Comparison of ENCODE assay signal across 1 mouse cellular context in the genomic region with DNA sequence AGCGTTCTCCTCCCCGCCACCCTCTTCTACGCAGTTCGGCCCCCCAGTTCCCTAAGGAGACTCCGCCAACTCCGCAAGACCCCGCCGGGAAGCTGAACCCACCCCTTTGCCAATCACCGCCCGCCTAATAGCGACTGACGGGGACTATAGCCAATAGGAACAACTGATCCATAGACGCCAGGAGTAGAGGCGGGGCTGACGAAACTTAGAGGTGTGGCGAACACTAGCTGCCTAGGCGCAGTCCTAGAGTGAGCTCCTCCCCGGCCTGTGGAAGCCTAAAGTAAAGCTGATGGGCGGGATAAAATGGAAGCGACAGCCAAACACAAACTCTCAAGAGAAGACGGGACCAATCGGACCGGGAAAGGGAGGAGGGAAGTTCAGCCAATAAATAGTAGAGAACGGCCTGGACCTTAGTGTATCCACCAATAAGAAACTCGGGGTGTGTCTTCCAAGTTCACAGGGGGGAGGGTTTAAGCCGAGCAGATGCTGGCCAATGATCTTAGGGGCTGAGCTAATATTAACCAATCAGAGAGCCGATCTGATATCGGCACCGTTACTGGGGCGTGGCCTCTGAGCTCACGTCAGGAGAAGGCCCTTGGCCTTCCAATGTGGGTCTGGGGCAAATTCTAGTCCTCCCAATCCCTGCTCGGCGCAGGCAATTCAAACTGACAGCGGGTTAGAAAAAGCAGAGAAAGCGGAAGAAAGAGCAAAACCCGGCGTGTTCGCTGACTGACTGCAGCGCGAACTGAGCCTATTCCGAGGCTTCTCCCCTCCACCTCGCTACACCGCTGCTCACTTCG.
TF ChIP-seq lines count a peak whose summit lies in the region.

Gene Srgap2 (minus strand): TSS at position 72 of the 800 bp plus-strand sequence.
Gene Fam72a (plus strand): TSS at position 623 of the 800 bp plus-strand sequence.

TF ChIP-seq in MEL, 35 proteins besides CTCF, POLR2A, EP300 and RAD21 (continued from another document):
- no peak for TF ChIP-seq JUND (IDR thresholded peaks at IDR 0.05; ENCODE audit: low read depth, low read length)
- no peak for TF ChIP-seq RCOR1 (IDR thresholded peaks at IDR 0.05; ENCODE audit: low read depth, low read length)
- TF ChIP-seq ELF1 (IDR thresholded peaks at IDR 0.05; ENCODE audit: low read depth, low read length), result peak; percentile 83
- TF ChIP-seq USF1 (IDR thresholded peaks at IDR 0.05; ENCODE audit: low read depth, low read length), result no peak
- peak; percentile 87 for TF ChIP-seq CHD2 (IDR thresholded peaks at IDR 0.05; ENCODE audit: low read length)
- TF ChIP-seq TAL1 (IDR thresholded peaks at IDR 0.05; ENCODE audit: low read length), result no peak
- TF ChIP-seq TCF12 (IDR thresholded peaks at IDR 0.05; ENCODE audit: low read depth, low read length), result peak; percentile 69
- TF ChIP-seq ETS1 (IDR thresholded peaks at IDR 0.05; ENCODE audit: low read depth, low read length), result peak; percentile 34; the same call in 1 of the 2 replicates
- peak; percentile 64; the same call in 1 of the 2 replicates for TF ChIP-seq POLR2AphosphoS5 (IDR thresholded peaks at IDR 0.05; ENCODE audit: borderline replicate concordance, low read depth, low read length)
- peak; percentile 69 for TF ChIP-seq HCFC1 (IDR thresholded peaks at IDR 0.05; ENCODE audit: low read depth, low read length)
- 0 out of 2 replicates have a peak, but pooled peaks have one; percentile 72 for TF ChIP-seq MAZ (IDR thresholded peaks at IDR 0.05; ENCODE audit: low read depth, low read length)
- TF ChIP-seq SIN3A (IDR thresholded peaks at IDR 0.05; ENCODE audit: low read length), result peak; percentile 98
- no peak for TF ChIP-seq ZC3H11A (IDR thresholded peaks at IDR 0.05; ENCODE audit: low read depth, low read length)
- TF ChIP-seq MEF2A (IDR thresholded peaks at IDR 0.05; ENCODE audit: extremely low read depth, insufficient replicate concordance, low read depth, low read length, poor library complexity, severe bottlenecking), result no peak
- peak; percentile 97 for TF ChIP-seq POLR2AphosphoS2 (IDR thresholded peaks at IDR 0.05; ENCODE audit: low read length)
- no peak for TF ChIP-seq SMC3 (IDR thresholded peaks at IDR 0.05; ENCODE audit: low read depth, low read length)
- no peak for TF ChIP-seq ZKSCAN1 (IDR thresholded peaks at IDR 0.05; ENCODE audit: low read depth, low read length)
- TF ChIP-seq UBTF (IDR thresholded peaks at IDR 0.05; ENCODE audit: borderline replicate concordance, insufficient read depth, low read depth, low read length), result no peak
- peak; percentile 97 for TF ChIP-seq MYC (IDR thresholded peaks at IDR 0.05; ENCODE audit: low read depth, low read length)
- TF ChIP-seq CHD1 (IDR thresholded peaks at IDR 0.05; ENCODE audit: low read depth, low read length), result no peak
- peak; percentile 77 for TF ChIP-seq GATA1 (IDR thresholded peaks at IDR 0.05; ENCODE audit: low read depth, low read length)
- TF ChIP-seq MAX (IDR thresholded peaks at IDR 0.05; ENCODE audit: low read length), result peak; percentile 92
- no peak for TF ChIP-seq USF2 (IDR thresholded peaks at IDR 0.05; ENCODE audit: borderline replicate concordance in 1 of 2, insufficient read depth in 1 of 2, low read depth in 1 of 2, low read length in 2 of 2)
